Mouse (Mus musculus): ENCODE measurements around the gene P3h1. TPM values are rescaled to one million over a fixed set of nuclear protein-coding genes. Genes with fewer than 3 reads are reported as not detected.

Gene P3h1
- polyA plus RNA-seq, 1 experiment, result 30.0 TPM

- Histone ChIP-seq H3K4me3 (ENCODE audit: low read depth, low read length) (no peak overlapping the region), H3K4me1 (ENCODE audit: control insufficient read depth, insufficient read depth, low read length) (peaks cover 2% of the 10 kb centered on the region), H3K9me3 (replicated peaks; ENCODE audit: control insufficient read depth, insufficient read depth, low read length, poor library complexity, severe bottlenecking) (no peaks in the 10 kb centered on the region), H3K27me3 (ENCODE audit: control insufficient read depth, insufficient read depth, low read length, poor library complexity, severe bottlenecking) (no peaks in the 10 kb centered on the region), H3K9ac (ENCODE audit: low read depth, poor library complexity, severe bottlenecking) (no peak overlapping the region), H3K36me3 (ENCODE audit: control insufficient read depth, insufficient read depth, low read length, poor library complexity, severe bottlenecking) (no peaks in the 10 kb centered on the region), H3K27ac (ENCODE audit: insufficient read depth, low read length) (no peak overlapping the region)
- no peak for TF ChIP-seq EP300 (IDR thresholded peaks at IDR 0.05; ENCODE audit: insufficient read depth, low read depth, low read length)
Observed at GRCm38 (mm10) chr4:119257083-119257482, 24.4 kb downstream of the P3h1 start.

- Histone ChIP-seq H3K36me3 (ENCODE audit: control insufficient read depth, insufficient read depth, low read length, poor library complexity, severe bottlenecking) (no peaks in the 10 kb centered on the region), H3K9me3 (replicated peaks; ENCODE audit: control insufficient read depth, insufficient read depth, low read length, poor library complexity, severe bottlenecking) (no peaks in the 10 kb centered on the region), H3K4me1 (ENCODE audit: control insufficient read depth, insufficient read depth, low read length) (peaks cover 2% of the 10 kb centered on the region), H3K9ac (ENCODE audit: low read depth, poor library complexity, severe bottlenecking) (no peak overlapping the region), H3K4me3 (ENCODE audit: low read depth, low read length) (no peak overlapping the region), H3K27me3 (ENCODE audit: control insufficient read depth, insufficient read depth, low read length, poor library complexity, severe bottlenecking) (no peaks in the 10 kb centered on the region), H3K27ac (ENCODE audit: insufficient read depth, low read length) (no peak overlapping the region)
- TF ChIP-seq EP300 (IDR thresholded peaks at IDR 0.05; ENCODE audit: insufficient read depth, low read depth, low read length) (no peak), CTCF (IDR thresholded peaks at IDR 0.05; ENCODE audit: low read depth, low read length) (no peak), POLR2A (IDR thresholded peaks at IDR 0.05; ENCODE audit: insufficient read depth, low read length) (no peak)
Observed at GRCm38 (mm10) chr4:119259344-119260254, 26.9 kb downstream of the P3h1 start.

GRCm38 (mm10) chr4:119261087-119261713, 28.5 kb downstream of the P3h1 start:
- Histone ChIP-seq H3K9me3 (replicated peaks; ENCODE audit: control insufficient read depth, insufficient read depth, low read length, poor library complexity, severe bottlenecking) (no peaks in the 10 kb centered on the region), H3K27ac (ENCODE audit: insufficient read depth, low read length) (no peak overlapping the region), H3K9ac (ENCODE audit: low read depth, poor library complexity, severe bottlenecking) (no peak overlapping the region), H3K27me3 (ENCODE audit: control insufficient read depth, insufficient read depth, low read length, poor library complexity, severe bottlenecking) (no peaks in the 10 kb centered on the region), H3K4me3 (ENCODE audit: low read depth, low read length) (no peak overlapping the region), H3K4me1 (ENCODE audit: control insufficient read depth, insufficient read depth, low read length) (peaks cover 2% of the 10 kb centered on the region), H3K36me3 (ENCODE audit: control insufficient read depth, insufficient read depth, low read length, poor library complexity, severe bottlenecking) (no peaks in the 10 kb centered on the region)
- no peak for TF ChIP-seq CTCF (IDR thresholded peaks at IDR 0.05; ENCODE audit: low read depth, low read length)
- TF ChIP-seq EP300 (IDR thresholded peaks at IDR 0.05; ENCODE audit: insufficient read depth, low read depth, low read length), result no peak
- TF ChIP-seq POLR2A (IDR thresholded peaks at IDR 0.05; ENCODE audit: insufficient read depth, low read length), result no peak

- H3K4me1 ChIP-seq (ENCODE audit: control insufficient read depth, insufficient read depth, low read length), result peaks cover 2% of the 10 kb centered on the region
- TF ChIP-seq EP300 (IDR thresholded peaks at IDR 0.05; ENCODE audit: insufficient read depth, low read depth, low read length) (no peak), POLR2A (IDR thresholded peaks at IDR 0.05; ENCODE audit: insufficient read depth, low read length) (no peak), CTCF (IDR thresholded peaks at IDR 0.05; ENCODE audit: low read depth, low read length) (no peak)
- no peaks in the 10 kb centered on the region for H3K27me3 ChIP-seq (ENCODE audit: control insufficient read depth, insufficient read depth, low read length, poor library complexity, severe bottlenecking)
- no peaks in the 10 kb centered on the region for H3K36me3 ChIP-seq (ENCODE audit: control insufficient read depth, insufficient read depth, low read length, poor library complexity, severe bottlenecking)
- H3K9ac ChIP-seq (ENCODE audit: low read depth, poor library complexity, severe bottlenecking), result no peak overlapping the region
- no peak overlapping the region for H3K4me3 ChIP-seq (ENCODE audit: low read depth, low read length)
- H3K9me3 ChIP-seq (replicated peaks; ENCODE audit: control insufficient read depth, insufficient read depth, low read length, poor library complexity, severe bottlenecking), result no peaks in the 10 kb centered on the region
- H3K27ac ChIP-seq (ENCODE audit: insufficient read depth, low read length), result no peak overlapping the region
Observed at GRCm38 (mm10) chr4:119262483-119262882, 29.8 kb downstream of the P3h1 start.

- Histone ChIP-seq H3K27me3 (ENCODE audit: control insufficient read depth, insufficient read depth, low read length, poor library complexity, severe bottlenecking) (no peaks in the 10 kb centered on the region), H3K4me3 (ENCODE audit: low read depth, low read length) (no peak overlapping the region), H3K9me3 (replicated peaks; ENCODE audit: control insufficient read depth, insufficient read depth, low read length, poor library complexity, severe bottlenecking) (no peaks in the 10 kb centered on the region), H3K9ac (ENCODE audit: low read depth, poor library complexity, severe bottlenecking) (no peak overlapping the region), H3K4me1 (ENCODE audit: control insufficient read depth, insufficient read depth, low read length) (peaks cover 2% of the 10 kb centered on the region), H3K36me3 (ENCODE audit: control insufficient read depth, insufficient read depth, low read length, poor library complexity, severe bottlenecking) (no peaks in the 10 kb centered on the region), H3K27ac (ENCODE audit: insufficient read depth, low read length) (no peak overlapping the region)
- TF ChIP-seq CTCF (IDR thresholded peaks at IDR 0.05; ENCODE audit: low read depth, low read length) (no peak), EP300 (IDR thresholded peaks at IDR 0.05; ENCODE audit: insufficient read depth, low read depth, low read length) (no peak), POLR2A (IDR thresholded peaks at IDR 0.05; ENCODE audit: insufficient read depth, low read length) (no peak)
Observed at GRCm38 (mm10) chr4:119263459-119263858, 30.7 kb downstream of the P3h1 start.

- Histone ChIP-seq H3K9ac (ENCODE audit: low read depth, poor library complexity, severe bottlenecking) (no peak overlapping the region), H3K4me1 (ENCODE audit: control insufficient read depth, insufficient read depth, low read length) (no peaks in the 10 kb centered on the region), H3K36me3 (ENCODE audit: control insufficient read depth, insufficient read depth, low read length, poor library complexity, severe bottlenecking) (peaks cover 14% of the 10 kb centered on the region), H3K4me3 (ENCODE audit: low read depth, low read length) (no peak overlapping the region), H3K27me3 (ENCODE audit: control insufficient read depth, insufficient read depth, low read length, poor library complexity, severe bottlenecking) (no peaks in the 10 kb centered on the region), H3K27ac (ENCODE audit: insufficient read depth, low read length) (no peak overlapping the region), H3K9me3 (replicated peaks; ENCODE audit: control insufficient read depth, insufficient read depth, low read length, poor library complexity, severe bottlenecking) (no peaks in the 10 kb centered on the region)
- TF ChIP-seq EP300 (IDR thresholded peaks at IDR 0.05; ENCODE audit: insufficient read depth, low read depth, low read length) (no peak), CTCF (IDR thresholded peaks at IDR 0.05; ENCODE audit: low read depth, low read length) (no peak), POLR2A (IDR thresholded peaks at IDR 0.05; ENCODE audit: insufficient read depth, low read length) (no peak)
Observed at GRCm38 (mm10) chr4:119266606-119267005, 33.9 kb downstream of the P3h1 start.

All from ES-Bruce4 (cell line).